Mouse (Mus musculus): ENCODE measurements at regions not wholly inside any gene's neighbourhood (a gene's known extent, or its start where the extent isn't known, plus 50 kb on each side); places are given as distances from the start of the nearest gene placed in this dataset.

DNA sequence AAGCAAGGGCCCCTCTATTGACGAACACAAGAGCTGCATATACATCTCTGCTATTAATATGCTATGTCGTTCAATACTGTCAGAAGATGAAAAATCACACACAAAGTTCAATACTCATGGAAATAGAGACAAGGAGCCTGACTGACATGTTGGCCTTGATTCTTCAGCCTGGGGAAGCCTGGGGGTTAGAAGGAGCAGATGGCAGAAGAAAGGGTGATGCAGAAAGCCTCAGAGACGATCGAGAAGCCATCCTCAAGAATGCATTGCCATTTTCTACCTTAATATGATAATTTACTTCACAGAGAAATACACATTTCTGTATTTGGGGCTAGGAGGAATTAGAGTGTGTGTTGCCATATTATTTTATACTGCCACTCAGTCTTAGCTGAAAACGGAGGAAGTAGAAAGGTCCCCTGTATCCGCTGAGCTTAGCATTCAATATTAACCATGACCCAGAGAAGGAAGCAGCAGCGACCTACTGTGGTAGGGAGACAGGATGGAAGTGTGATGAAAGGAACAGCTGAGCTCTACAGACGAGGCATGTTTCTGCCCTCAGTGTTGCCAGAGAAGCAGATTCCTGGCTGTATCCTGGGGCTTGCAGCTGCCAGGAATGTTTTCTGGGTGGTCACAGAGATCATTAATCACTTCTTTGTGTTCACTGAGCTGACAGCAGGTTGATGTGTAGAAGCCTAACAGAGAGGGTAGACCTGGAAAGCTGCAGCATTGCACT lies 105.2 kb downstream of the Lrig3 start:
- Histone ChIP-seq H3K27me3 (ENCODE audit: insufficient read depth, low read length) (no peaks in the 10 kb centered on the region), H3K36me3 (ENCODE audit: insufficient read depth, low read length) (no peaks in the 10 kb centered on the region), H3K4me3 (replicated peaks; ENCODE audit: low read length) (no peak overlapping the region), H3K4me1 (replicated peaks; ENCODE audit: low read depth, low read length) (no peaks in the 10 kb centered on the region), H3K9me3 (ENCODE audit: low read length) (no peaks in the 10 kb centered on the region)
- no peak for TF ChIP-seq NANOG (IDR thresholded peaks at IDR 0.05; ENCODE audit: borderline replicate concordance, low read length)
- TF ChIP-seq POU5F1 (IDR thresholded peaks at IDR 0.05; ENCODE audit: borderline replicate concordance, low read length) = no peak
- no peak for TF ChIP-seq CTCF (conservative IDR thresholded peaks at IDR 0.05; ENCODE audit: low read length)

DNA sequence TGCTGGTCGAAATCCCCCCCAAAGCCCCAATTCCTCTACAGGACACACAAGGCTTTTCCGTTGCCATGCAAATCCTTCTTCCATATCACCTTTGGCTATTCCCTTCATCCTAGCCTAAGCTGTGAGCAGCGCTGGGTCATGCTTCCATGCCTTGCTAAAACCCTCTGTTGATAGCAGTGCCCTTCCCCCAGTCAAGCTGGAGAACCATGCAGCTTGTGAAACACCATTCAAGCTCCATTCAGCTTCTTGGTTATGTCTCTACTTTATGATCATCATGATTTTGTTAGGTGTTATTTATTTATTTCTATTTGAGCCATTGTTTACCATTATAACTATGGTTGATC lies 105.7 kb downstream of the Lrig3 start:
- H3K9me3 ChIP-seq (ENCODE audit: low read length) = 0 out of 2 replicates have a peak, but pooled peaks cover 2% of the 10 kb centered on the region
- H3K4me1 ChIP-seq (replicated peaks; ENCODE audit: low read depth, low read length) = no peaks in the 10 kb centered on the region
- no peak for TF ChIP-seq NANOG (IDR thresholded peaks at IDR 0.05; ENCODE audit: borderline replicate concordance, low read length)
- TF ChIP-seq POU5F1 (IDR thresholded peaks at IDR 0.05; ENCODE audit: borderline replicate concordance, low read length) = no peak
- TF ChIP-seq CTCF (conservative IDR thresholded peaks at IDR 0.05; ENCODE audit: low read length) = no peak
- no peak overlapping the region for H3K4me3 ChIP-seq (replicated peaks; ENCODE audit: low read length)
- no peaks in the 10 kb centered on the region for H3K36me3 ChIP-seq (ENCODE audit: insufficient read depth, low read length)
- H3K27me3 ChIP-seq (ENCODE audit: insufficient read depth, low read length) = no peaks in the 10 kb centered on the region

DNA sequence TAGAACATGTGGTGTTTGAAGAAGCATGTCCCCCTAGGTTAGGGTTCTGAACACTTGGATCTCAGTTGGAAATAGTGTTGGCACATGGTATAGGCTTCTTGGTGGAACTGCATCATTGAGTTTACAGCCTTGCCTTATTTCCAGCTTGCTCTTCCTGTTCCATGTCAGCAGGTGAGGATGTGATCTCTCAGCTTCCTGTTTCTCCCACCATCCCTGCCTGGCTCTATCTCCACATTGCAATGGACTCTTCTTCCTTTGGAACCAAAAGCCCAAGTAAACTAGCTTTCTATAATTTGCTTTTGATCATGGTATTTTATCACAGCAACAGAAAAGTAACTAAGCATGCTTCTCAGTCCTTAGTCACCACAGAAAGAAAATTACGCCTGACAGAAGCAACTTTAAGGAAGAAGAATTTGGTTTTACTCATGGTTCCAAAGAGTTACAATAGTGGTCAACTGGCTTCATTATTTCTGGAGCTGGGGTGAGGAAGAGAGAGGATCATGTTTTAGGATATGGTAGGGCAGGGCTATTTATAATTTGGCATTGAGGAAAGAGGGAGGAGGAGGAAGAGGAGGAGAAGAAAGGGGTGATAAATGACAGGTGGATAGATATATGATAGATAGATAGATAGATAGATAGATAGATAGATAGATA lies 111.5 kb downstream of the Lrig3 start:
- H3K4me3 ChIP-seq (replicated peaks; ENCODE audit: low read length) = no peak overlapping the region
- TF ChIP-seq NANOG (IDR thresholded peaks at IDR 0.05; ENCODE audit: borderline replicate concordance, low read length) (no peak), CTCF (conservative IDR thresholded peaks at IDR 0.05; ENCODE audit: low read length) (no peak), POU5F1 (IDR thresholded peaks at IDR 0.05; ENCODE audit: borderline replicate concordance, low read length) (no peak)

DNA sequence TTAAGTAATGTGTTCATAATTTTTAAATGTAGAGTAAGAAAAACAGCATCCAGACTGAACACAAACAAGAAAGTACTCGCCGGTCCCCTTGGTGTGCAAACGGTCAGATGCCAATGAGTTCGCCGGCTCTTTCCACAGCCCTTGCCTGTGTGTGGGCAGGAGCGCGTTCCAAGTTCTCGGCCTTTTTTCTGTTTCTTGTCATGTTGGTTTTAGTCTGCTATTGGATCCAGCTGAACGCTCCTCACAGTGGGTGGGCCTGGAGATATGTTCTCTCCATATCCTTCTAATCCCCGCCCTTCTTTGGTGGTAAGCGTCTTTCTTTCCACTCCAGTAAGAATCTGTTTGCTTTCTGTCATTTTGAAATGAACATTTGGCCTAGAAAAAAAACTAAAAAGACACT lies 116.6 kb downstream of the Lrig3 start:
- no peaks in the 10 kb centered on the region for H3K36me3 ChIP-seq (ENCODE audit: insufficient read depth, low read length)
- no peaks in the 10 kb centered on the region for H3K9me3 ChIP-seq (ENCODE audit: low read length)
- H3K4me1 ChIP-seq (replicated peaks; ENCODE audit: low read depth, low read length) = no peaks in the 10 kb centered on the region
- no peak for TF ChIP-seq POU5F1 (IDR thresholded peaks at IDR 0.05; ENCODE audit: borderline replicate concordance, low read length)
- TF ChIP-seq NANOG (IDR thresholded peaks at IDR 0.05; ENCODE audit: borderline replicate concordance, low read length) = no peak
- TF ChIP-seq CTCF (conservative IDR thresholded peaks at IDR 0.05; ENCODE audit: low read length) = no peak
- H3K27me3 ChIP-seq (ENCODE audit: insufficient read depth, low read length) = no peaks in the 10 kb centered on the region
- H3K4me3 ChIP-seq (replicated peaks; ENCODE audit: low read length) = no peak overlapping the region

More for the DNA sequence above, 111.5 kb downstream of the Lrig3 start:
- H3K9me3 ChIP-seq (ENCODE audit: low read length) = 0 out of 2 replicates have a peak, but pooled peaks cover 3% of the 10 kb centered on the region
- H3K36me3 ChIP-seq (ENCODE audit: insufficient read depth, low read length) = no peaks in the 10 kb centered on the region
- no peaks in the 10 kb centered on the region for H3K4me1 ChIP-seq (replicated peaks; ENCODE audit: low read depth, low read length)
- H3K27me3 ChIP-seq (ENCODE audit: insufficient read depth, low read length) = no peaks in the 10 kb centered on the region

DNA sequence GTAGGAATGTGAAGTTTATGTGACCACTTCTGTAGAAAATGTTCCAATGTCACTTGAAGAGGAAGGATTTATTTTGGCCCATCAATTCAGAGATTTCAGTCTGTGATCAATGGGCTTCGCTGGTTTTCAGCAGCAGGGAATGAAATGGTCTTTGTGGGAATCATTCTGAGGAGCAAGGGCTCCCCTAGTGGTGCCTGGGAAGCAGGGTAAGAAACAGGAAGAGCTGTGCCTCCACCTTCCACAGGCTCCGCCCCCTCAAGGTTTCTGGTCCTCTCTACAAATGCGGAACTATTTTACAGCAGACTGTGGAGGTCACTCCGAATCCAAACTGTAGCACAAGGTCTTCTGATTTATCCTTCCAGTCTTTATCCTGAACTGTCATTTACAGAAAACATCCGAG lies 120.7 kb downstream of the Lrig3 start:
- Histone ChIP-seq H3K9me3 (ENCODE audit: low read length) (no peaks in the 10 kb centered on the region), H3K27me3 (ENCODE audit: insufficient read depth, low read length) (no peaks in the 10 kb centered on the region), H3K4me1 (replicated peaks; ENCODE audit: low read depth, low read length) (no peaks in the 10 kb centered on the region), H3K4me3 (replicated peaks; ENCODE audit: low read length) (no peak overlapping the region), H3K36me3 (ENCODE audit: insufficient read depth, low read length) (no peaks in the 10 kb centered on the region)
- no peak for TF ChIP-seq NANOG (IDR thresholded peaks at IDR 0.05; ENCODE audit: borderline replicate concordance, low read length)
- TF ChIP-seq CTCF (conservative IDR thresholded peaks at IDR 0.05; ENCODE audit: low read length) = peak; percentile 60

DNA sequence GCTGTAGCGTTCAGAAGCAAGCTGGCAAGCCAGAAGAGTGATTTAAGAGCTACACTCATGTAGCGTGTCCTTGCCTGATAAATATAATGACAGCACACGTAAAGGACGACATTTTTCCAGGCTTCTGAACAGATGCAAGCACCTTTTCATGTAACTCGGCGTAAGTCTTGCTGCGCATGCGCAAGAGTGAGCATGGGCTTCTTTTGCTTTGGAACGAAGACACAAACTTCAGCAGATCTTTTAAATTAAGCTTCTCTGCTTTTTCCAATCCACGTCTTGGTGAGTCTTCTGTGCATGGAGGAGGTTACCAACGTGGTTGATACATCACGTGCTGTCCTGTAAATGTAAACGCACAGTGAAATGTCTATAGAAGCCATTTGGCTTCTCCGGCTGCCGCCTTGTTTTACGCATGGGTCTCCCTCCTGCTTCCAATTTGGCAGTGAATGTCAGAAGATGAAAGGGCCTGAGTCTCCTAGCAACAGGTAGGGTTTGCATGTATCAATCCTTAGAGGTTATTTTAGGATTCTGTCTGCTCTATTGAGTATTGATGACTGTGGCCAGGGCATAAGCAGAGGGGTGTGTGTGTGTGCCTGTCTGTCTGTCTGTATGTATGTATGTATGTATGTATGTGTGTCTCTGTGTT lies 128.4 kb downstream of the Lrig3 start:
- no peak for TF ChIP-seq POU5F1 (IDR thresholded peaks at IDR 0.05; ENCODE audit: borderline replicate concordance, low read length)
- TF ChIP-seq CTCF (conservative IDR thresholded peaks at IDR 0.05; ENCODE audit: low read length) = no peak
- no peak for TF ChIP-seq NANOG (IDR thresholded peaks at IDR 0.05; ENCODE audit: borderline replicate concordance, low read length)
- Histone ChIP-seq H3K36me3 (ENCODE audit: insufficient read depth, low read length) (no peaks in the 10 kb centered on the region), H3K27me3 (ENCODE audit: insufficient read depth, low read length) (no peaks in the 10 kb centered on the region), H3K9me3 (ENCODE audit: low read length) (no peaks in the 10 kb centered on the region), H3K4me1 (replicated peaks; ENCODE audit: low read depth, low read length) (no peaks in the 10 kb centered on the region), H3K4me3 (replicated peaks; ENCODE audit: low read length) (no peak overlapping the region)

DNA sequence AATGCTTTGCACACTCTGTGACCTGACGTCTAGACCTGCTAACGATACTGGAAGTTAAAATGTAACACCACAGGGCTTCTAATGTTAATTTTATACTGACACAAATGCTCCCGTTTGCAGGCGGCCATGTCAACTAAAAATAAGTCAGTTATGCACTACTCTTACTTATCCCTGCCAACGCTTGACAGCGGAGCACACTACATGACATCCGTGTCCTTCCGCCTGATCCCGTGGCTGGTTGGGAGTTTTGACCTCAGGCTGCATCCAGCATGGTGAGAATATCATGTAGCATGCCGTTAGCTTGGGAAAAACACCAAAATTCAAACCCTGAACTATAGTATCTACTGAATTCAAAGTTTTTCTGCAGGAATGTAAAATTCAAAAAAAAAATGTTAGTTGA lies 131.9 kb downstream of the Lrig3 start:
- Histone ChIP-seq H3K27me3 (ENCODE audit: insufficient read depth, low read length) (no peaks in the 10 kb centered on the region), H3K4me3 (replicated peaks; ENCODE audit: low read length) (no peak overlapping the region), H3K9me3 (ENCODE audit: low read length) (no peaks in the 10 kb centered on the region), H3K36me3 (ENCODE audit: insufficient read depth, low read length) (no peaks in the 10 kb centered on the region), H3K4me1 (replicated peaks; ENCODE audit: low read depth, low read length) (no peaks in the 10 kb centered on the region)
- no peak for TF ChIP-seq NANOG (IDR thresholded peaks at IDR 0.05; ENCODE audit: borderline replicate concordance, low read length)
- no peak for TF ChIP-seq CTCF (conservative IDR thresholded peaks at IDR 0.05; ENCODE audit: low read length)
- TF ChIP-seq POU5F1 (IDR thresholded peaks at IDR 0.05; ENCODE audit: borderline replicate concordance, low read length) = no peak

DNA sequence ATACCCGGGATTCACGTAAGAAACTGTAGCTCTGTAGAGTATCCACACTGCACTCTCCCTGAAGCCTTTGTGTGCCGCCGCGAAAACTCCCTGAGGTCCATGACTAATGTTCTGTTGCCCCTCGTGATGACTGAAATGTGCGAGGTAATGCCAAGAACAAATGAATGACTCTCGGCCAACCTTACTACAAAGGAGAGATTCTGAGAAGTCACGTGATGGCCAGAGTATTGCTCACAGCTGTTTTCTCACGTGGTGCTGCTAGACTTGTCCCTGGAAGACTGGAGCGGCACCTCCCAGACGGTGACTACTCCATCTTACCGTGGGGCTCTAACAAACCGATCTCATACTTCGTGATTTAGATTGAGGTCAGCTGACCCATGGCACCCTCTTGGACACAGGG lies 136.9 kb downstream of the Lrig3 start:
- H3K4me1 ChIP-seq (replicated peaks; ENCODE audit: low read depth, low read length) = no peaks in the 10 kb centered on the region
- H3K36me3 ChIP-seq (ENCODE audit: insufficient read depth, low read length) = no peaks in the 10 kb centered on the region
- H3K27me3 ChIP-seq (ENCODE audit: insufficient read depth, low read length) = no peaks in the 10 kb centered on the region
- no peak overlapping the region for H3K4me3 ChIP-seq (replicated peaks; ENCODE audit: low read length)
- no peak for TF ChIP-seq CTCF (conservative IDR thresholded peaks at IDR 0.05; ENCODE audit: low read length)
- TF ChIP-seq NANOG (IDR thresholded peaks at IDR 0.05; ENCODE audit: borderline replicate concordance, low read length) = no peak
- no peak for TF ChIP-seq POU5F1 (IDR thresholded peaks at IDR 0.05; ENCODE audit: borderline replicate concordance, low read length)
- H3K9me3 ChIP-seq (ENCODE audit: low read length) = no peaks in the 10 kb centered on the region
